ENCODE assay signal across 18 mouse cellular contexts in the genomic region with DNA sequence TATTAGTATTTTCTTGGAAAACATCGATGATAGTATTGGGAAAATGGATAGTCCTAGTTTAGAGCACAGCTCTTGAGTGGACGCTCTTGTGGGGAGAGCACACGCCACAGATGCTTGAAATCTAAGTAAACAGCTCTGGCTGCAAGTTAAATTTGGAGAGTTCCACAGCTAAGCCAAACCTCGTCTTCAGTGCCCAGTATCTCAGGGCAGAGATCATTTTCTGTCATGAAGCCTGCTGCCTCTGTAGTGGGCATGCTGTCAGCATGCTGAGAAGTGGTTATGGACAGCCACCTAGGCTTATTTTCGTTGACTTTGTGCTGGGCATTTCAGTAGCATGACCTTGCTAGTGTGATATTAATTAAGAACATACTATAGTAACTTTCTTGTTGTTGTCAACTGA. TPM values are rescaled to one million over a fixed set of nuclear protein-coding genes. Genes with fewer than 3 reads are reported as not detected.
DNase-seq lines count a peak whose midpoint lies in the region; ATAC-seq and TF ChIP-seq lines count a peak whose summit lies in the region.
"Had no signal": no experiment of that assay in that cellular context is flagged by ENCODE, and none has a peak within 500 bp of the region (broad histone marks: within the 10 kb centered on the region; RNA-seq: fewer than 3 reads in every experiment).

No protein-coding gene starts in this region.

- no peak for TF ChIP-seq CTCF in heart, postnatal 0 days (IDR thresholded peaks at IDR 0.05; ENCODE audit: low read depth)

- H3K9ac ChIP-seq in heart, postnatal 0 days (replicated peaks; ENCODE audit: low read depth, low read length) = no peak overlapping the region
- H3K9ac ChIP-seq in liver, embryonic 15.5 days = no peak overlapping the region
- H3K9ac ChIP-seq in liver, embryonic 11.5 days (ENCODE audit: low read depth, low read length) = no peak overlapping the region
- H3K9ac ChIP-seq: forebrain, postnatal 0 days; hindbrain, embryonic 12.5 days had no signal

- no peaks in the 10 kb centered on the region for H3K27me3 ChIP-seq in heart, postnatal 0 days (ENCODE audit: control insufficient read depth, insufficient read depth, low read length)
- no peaks in the 10 kb centered on the region for H3K27me3 ChIP-seq in liver, embryonic 15.5 days
- no peaks in the 10 kb centered on the region for H3K27me3 ChIP-seq in liver, embryonic 11.5 days (replicated peaks; ENCODE audit: control insufficient read depth, insufficient read depth, low read length)
- H3K27me3 ChIP-seq: hindbrain, embryonic 12.5 days had no signal

- intact Hi-C loops in heart, postnatal 14 days (cut with DNase I) = no loop called here
- intact Hi-C loops in gastrocnemius, postnatal 14 days (cut with DNase I; ENCODE audit: low total_unique reads) = no loop called here

- H3K36me3 ChIP-seq in heart, postnatal 0 days (replicated peaks; ENCODE audit: control insufficient read depth, insufficient read depth, low read length) = peaks cover 39% of the 10 kb centered on the region
- peaks cover 50% of the 10 kb centered on the region for H3K36me3 ChIP-seq in liver, embryonic 15.5 days (replicated peaks)
- peaks cover 27% of the 10 kb centered on the region for H3K36me3 ChIP-seq in liver, embryonic 11.5 days (ENCODE audit: control insufficient read depth, insufficient read depth, low read length)

- H3K9me3 ChIP-seq in heart, postnatal 0 days (replicated peaks; ENCODE audit: control insufficient read depth, low read length) = no peaks in the 10 kb centered on the region
- no peaks in the 10 kb centered on the region for H3K9me3 ChIP-seq in liver, embryonic 15.5 days (replicated peaks)
- no peaks in the 10 kb centered on the region for H3K9me3 ChIP-seq in liver, embryonic 11.5 days (ENCODE audit: control insufficient read depth, low read length)
- H3K9me3 ChIP-seq: hindbrain, embryonic 12.5 days had no signal

- H3K27ac ChIP-seq in heart, postnatal 0 days (ENCODE audit: low read depth) = peak overlapping the region; percentile 12; the same call in 1 of the 2 replicates
- peak overlapping the region; percentile 75 for H3K27ac ChIP-seq in liver, embryonic 15.5 days (replicated peaks)
- H3K27ac ChIP-seq in liver, embryonic 11.5 days (ENCODE audit: low read depth, low read length) = no peak overlapping the region
- H3K27ac ChIP-seq: hindbrain, embryonic 12.5 days had no signal

- no peak for TF ChIP-seq EP300 in heart, postnatal 0 days (IDR thresholded peaks at IDR 0.05; ENCODE audit: low read depth)

- DNase-seq in heart, postnatal 0 days (ENCODE audit: low spot score) = no peak
- DNase-seq in heart, postnatal 14 days = no peak
- no peak for DNase-seq in liver, embryonic 11.5 days (ENCODE audit: low spot score)
- DNase-seq in brain, adult 2 months (ENCODE audit: low read depth, low spot score) = peak; percentile 25
- peak; percentile 22 for DNase-seq in gastrocnemius, postnatal 14 days
- no peak for DNase-seq in c-Kit-positive CD71-positive TER-119-positive erythroid progenitor cells, embryonic 14.5 days (ENCODE audit: low spot score)
- no peak for DNase-seq in frontal cortex, postnatal 36 days (ENCODE audit: low spot score in 2 of 2)

- H3K4me2 ChIP-seq in heart, postnatal 0 days (ENCODE audit: low read depth, low read length) = no peak overlapping the region
- no peak overlapping the region for H3K4me2 ChIP-seq in liver, embryonic 15.5 days
- no peak overlapping the region for H3K4me2 ChIP-seq in liver, embryonic 11.5 days
- H3K4me2 ChIP-seq: hindbrain, embryonic 12.5 days; midbrain, embryonic 11.5 days had no signal

- peaks cover 19% of the 10 kb centered on the region for H3K4me1 ChIP-seq in heart, postnatal 0 days (ENCODE audit: control insufficient read depth, insufficient read depth)
- H3K4me1 ChIP-seq in liver, embryonic 15.5 days (replicated peaks) = peaks cover 24% of the 10 kb centered on the region
- H3K4me1 ChIP-seq in liver, embryonic 11.5 days (replicated peaks; ENCODE audit: control insufficient read depth, insufficient read depth, low read length) = no peaks in the 10 kb centered on the region
- H3K4me1 ChIP-seq: hindbrain, embryonic 12.5 days had no signal

- 65% methylated on average over 5 of the region's 5 CpGs for WGBS in heart, postnatal 0 days
- WGBS in liver, embryonic 15.5 days (ENCODE audit: insufficient replicate concordance) = 76% methylated on average over 5 of the region's 5 CpGs
- WGBS in liver, embryonic 11.5 days = 88% methylated on average over 5 of the region's 5 CpGs

- no peak overlapping the region for H3K4me3 ChIP-seq in heart, postnatal 0 days (ENCODE audit: low read depth, low read length)
- H3K4me3 ChIP-seq in liver, embryonic 15.5 days (replicated peaks) = no peak overlapping the region
- H3K4me3 ChIP-seq in liver, embryonic 11.5 days (ENCODE audit: low read depth, low read length) = no peak overlapping the region
- H3K4me3 ChIP-seq: erythroblast, embryonic 14.5 days; hindbrain, embryonic 12.5 days had no signal

- no peak for ATAC-seq in heart, postnatal 0 days (ENCODE audit: insufficient read depth, low read depth)
- no peak for ATAC-seq in liver, embryonic 15.5 days (ENCODE audit: insufficient read depth)
- no peak for ATAC-seq in liver, embryonic 11.5 days (replicated peaks; ENCODE audit: low FRiP score)
- ATAC-seq: CD4-positive, CD25-positive, alpha-beta regulatory T cell, adult 4 months had no signal

RNA-seq across cellular contexts. Expression of gene Edc3, which starts 15.5 kb away (rescaled TPM):
- 3.7 and 4.8 TPM in 2 replicates for total RNA-seq in heart, postnatal 0 days (2014; rRNA removed; ENCODE audit: low replicate concordance)
- 9.5 and 10.6 TPM in 2 replicates for polyA plus RNA-seq in heart, postnatal 0 days (2015; fragmentation: Nextera tagmentation; extraction: Ambion mirVana)
- total RNA-seq in heart, postnatal 14 days (2021) = 1 to 10 TPM; 6.6 to 7.4 TPM
- 13.8 and 16.2 TPM in 2 replicates for polyA plus RNA-seq in liver, embryonic 15.5 days (2015; fragmentation: Nextera tagmentation; extraction: Ambion mirVana)
- 22.2 and 23.5 TPM in 2 replicates for polyA plus RNA-seq in liver, embryonic 11.5 days (2014; fragmentation: Nextera tagmentation; extraction: Ambion mirVana)
- total RNA-seq in gastrocnemius, postnatal 14 days (2021) = 1 to 10 TPM; 6.4 to 6.7 TPM

RNA-seq across cellular contexts. Expression of gene Cyp1a1, which starts 36.1 kb away (rescaled TPM):
- not detected in 2 replicates for total RNA-seq in heart, postnatal 0 days (2014; rRNA removed; ENCODE audit: low replicate concordance)
- 0.05 TPM in 1 of 2 replicates, not detected in the other for polyA plus RNA-seq in heart, postnatal 0 days (2015; fragmentation: Nextera tagmentation; extraction: Ambion mirVana)
- not detected for total RNA-seq in heart, postnatal 14 days (2021)
- polyA plus RNA-seq in liver, embryonic 15.5 days (2015; fragmentation: Nextera tagmentation; extraction: Ambion mirVana) = 0.13 and 0.16 TPM in 2 replicates
- 0.66 and 0.92 TPM in 2 replicates for polyA plus RNA-seq in liver, embryonic 11.5 days (2014; fragmentation: Nextera tagmentation; extraction: Ambion mirVana)
- total RNA-seq in gastrocnemius, postnatal 14 days (2021) = under 1 TPM; 0.16 to 0.37 TPM
- total RNA-seq: granulocyte monocyte progenitor cell, adult 5-6 weeks had no signal
- polyA plus RNA-seq: CD4-positive, CD25-positive, alpha-beta regulatory T cell, adult 4 months; erythroblast, embryonic 14.5 days; hindbrain, embryonic 12.5 days; limb, embryonic 11.5 days; midbrain, embryonic 11.5 days had no signal

RNA-seq across cellular contexts. Expression of gene Cyp1a2, which starts 40.3 kb away (rescaled TPM):
- not detected in 2 replicates for total RNA-seq in heart, postnatal 0 days (2014; rRNA removed; ENCODE audit: low replicate concordance)
- not detected in 2 replicates for polyA plus RNA-seq in heart, postnatal 0 days (2015; fragmentation: Nextera tagmentation; extraction: Ambion mirVana)
- total RNA-seq in heart, postnatal 14 days (2021) = not detected
- 0.14 and 0.15 TPM in 2 replicates for polyA plus RNA-seq in liver, embryonic 15.5 days (2015; fragmentation: Nextera tagmentation; extraction: Ambion mirVana)
- polyA plus RNA-seq in liver, embryonic 11.5 days (2014; fragmentation: Nextera tagmentation; extraction: Ambion mirVana) = not detected in 2 replicates
- total RNA-seq in gastrocnemius, postnatal 14 days (2021) = not detected
- total RNA-seq: forebrain, postnatal 0 days; granulocyte monocyte progenitor cell, adult 5-6 weeks; MEL had no signal
- polyA plus RNA-seq: CD4-positive, CD25-positive, alpha-beta regulatory T cell, adult 4 months; erythroblast, embryonic 14.5 days; forebrain, postnatal 0 days; hindbrain, embryonic 12.5 days; large intestine, adult 2 months; limb, embryonic 11.5 days; midbrain, embryonic 11.5 days; spleen, adult 2 months had no signal

RNA-seq across cellular contexts. Expression of gene Clk3, which starts 41.9 kb away (rescaled TPM):
- total RNA-seq in heart, postnatal 0 days (2014; rRNA removed; ENCODE audit: low replicate concordance) = 27.5 and 40.8 TPM in 2 replicates
- polyA plus RNA-seq in heart, postnatal 0 days (2015; fragmentation: Nextera tagmentation; extraction: Ambion mirVana) = 31.9 and 34.8 TPM in 2 replicates
- total RNA-seq in heart, postnatal 14 days (2021) = 10 to 100 TPM; 32.7 to 40.8 TPM
- 105 and 129 TPM in 2 replicates for polyA plus RNA-seq in liver, embryonic 15.5 days (2015; fragmentation: Nextera tagmentation; extraction: Ambion mirVana)
- 85.0 and 85.1 TPM in 2 replicates for polyA plus RNA-seq in liver, embryonic 11.5 days (2014; fragmentation: Nextera tagmentation; extraction: Ambion mirVana)
- 10 to 100 TPM; 36.2 to 36.5 TPM for total RNA-seq in gastrocnemius, postnatal 14 days (2021)

Comparison
In these comparisons a context has a peak if more than half of its experiments do, and no peak if none do; other contexts are left out.
1. DNase-seq: peak in brain, adult 2 months (single experiment) and gastrocnemius, postnatal 14 days (single experiment); none in heart, postnatal 0 days (single experiment), heart, postnatal 14 days (0 of 2), liver, embryonic 11.5 days (single experiment), c-Kit-positive CD71-positive TER-119-positive erythroid progenitor cells, embryonic 14.5 days (single experiment) and frontal cortex, postnatal 36 days (0 of 2).